Mouse (Mus musculus): ENCODE data around the gene Slc45a2.

DNA sequence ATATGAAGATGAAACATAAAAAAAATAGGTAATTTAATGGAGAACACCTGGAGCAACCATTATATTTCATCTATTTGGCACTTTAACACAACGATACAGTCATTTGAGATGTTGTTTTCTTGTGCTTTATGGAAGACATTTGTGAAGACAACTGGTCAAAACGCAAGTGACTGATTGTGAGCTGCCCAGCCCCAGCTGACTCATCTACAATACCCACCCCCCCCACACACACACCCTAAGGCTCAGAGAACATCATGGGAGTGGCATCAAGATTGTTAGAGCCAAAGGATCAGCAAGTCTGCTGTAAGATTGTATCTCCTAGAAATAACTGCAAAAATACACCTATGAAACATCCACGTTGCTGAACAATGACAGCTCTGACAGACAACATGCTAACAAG lies 31.1 kb upstream of the Slc45a2 start:
- TF ChIP-seq CTCF (IDR thresholded peaks at IDR 0.05; ENCODE audit: insufficient read depth, low read depth, low read length) (no peak), POLR2A (IDR thresholded peaks at IDR 0.05; ENCODE audit: insufficient read depth, low read depth, low read length) (no peak)

Measured in olfactory bulb, adult 2 months (tissue).